Mouse (Mus musculus) cerebellum, adult 11 months (tissue): Measurements from ENCODE around the gene Zbtb39.

Source experiments
- DNase-seq: peaks from one replicate; pipeline ENCODE4 v3.0.0; 2022

The Zbtb39 gene

DNA sequence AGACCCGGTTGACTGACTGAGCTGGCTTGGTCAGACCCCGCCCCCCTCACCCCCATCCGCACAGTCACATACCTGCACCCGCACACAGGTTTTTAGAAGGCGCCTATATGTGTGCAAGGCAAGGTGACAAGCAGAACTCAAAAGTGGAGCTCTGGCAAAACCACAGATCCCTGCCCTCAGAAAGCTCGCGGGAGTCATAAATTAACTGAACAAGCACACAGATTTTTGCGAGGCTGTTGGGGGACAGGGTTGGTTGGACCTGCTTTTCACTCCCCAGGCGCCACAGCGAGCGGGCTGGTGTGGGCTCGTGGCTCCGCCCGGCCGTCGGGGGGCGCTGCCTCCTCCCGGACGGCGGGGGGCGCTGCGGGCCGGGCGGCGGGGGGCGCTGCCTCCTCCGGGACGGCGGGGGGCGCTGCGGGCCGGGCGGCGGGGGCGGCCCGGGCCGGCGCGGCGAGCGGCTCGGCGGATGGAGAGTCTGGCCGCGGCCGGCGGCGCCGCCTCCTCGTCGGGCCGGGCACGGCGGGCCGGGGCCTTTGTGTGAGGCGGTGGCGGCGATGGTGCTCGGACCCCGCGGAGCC, at the start of gene Zbtb39:
Zbtb39 (plus strand) TSS at position 456 of the 578 bp plus-strand sequence.
- peak; percentile 66 for DNase-seq

DNA sequence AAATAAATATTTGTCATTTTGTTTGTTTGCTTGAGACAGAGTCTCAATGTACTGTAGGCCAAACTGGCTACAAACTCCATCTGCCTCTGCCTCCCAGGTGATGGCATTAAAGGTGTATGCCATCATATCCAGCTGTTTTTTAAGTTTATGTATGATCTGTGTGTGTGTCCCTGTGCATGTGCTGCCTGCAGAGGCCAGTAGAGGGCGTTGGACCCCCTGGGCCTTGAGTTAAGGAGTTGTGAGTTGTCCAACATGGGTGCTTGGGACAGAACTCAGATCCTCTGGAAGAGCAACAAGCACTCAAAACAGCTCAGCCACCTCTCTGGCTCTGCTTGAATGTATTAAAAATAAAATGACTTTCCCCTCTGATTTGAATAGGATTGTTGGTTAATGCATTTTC, 48.3 kb upstream of the Zbtb39 start:
- DNase-seq, result no peak

DNA sequence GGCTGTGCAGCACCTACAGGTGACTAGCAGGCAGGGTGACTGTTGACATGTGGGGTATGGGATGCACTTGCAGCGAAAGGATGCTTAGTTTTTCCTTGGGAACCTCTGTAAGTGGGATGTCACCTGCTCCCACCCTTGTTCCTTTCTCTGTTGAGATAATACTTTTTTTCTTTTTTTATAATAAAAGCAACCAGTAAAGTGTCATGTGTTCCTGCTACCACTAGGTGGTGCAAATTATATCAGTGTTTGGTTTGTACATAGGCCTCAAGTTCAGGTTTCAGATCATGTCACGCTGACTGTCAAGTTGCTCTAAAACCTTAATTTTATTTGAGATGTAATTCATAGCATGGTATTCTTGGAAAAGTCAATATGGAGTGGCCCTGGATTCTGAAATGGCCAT, 44.7 kb upstream of the Zbtb39 start:
- no peak for DNase-seq

- DNase-seq, result no peak
Measured at GRCm38 (mm10) chr10:127695775-127696174, 43.6 kb upstream of the Zbtb39 start.

DNA sequence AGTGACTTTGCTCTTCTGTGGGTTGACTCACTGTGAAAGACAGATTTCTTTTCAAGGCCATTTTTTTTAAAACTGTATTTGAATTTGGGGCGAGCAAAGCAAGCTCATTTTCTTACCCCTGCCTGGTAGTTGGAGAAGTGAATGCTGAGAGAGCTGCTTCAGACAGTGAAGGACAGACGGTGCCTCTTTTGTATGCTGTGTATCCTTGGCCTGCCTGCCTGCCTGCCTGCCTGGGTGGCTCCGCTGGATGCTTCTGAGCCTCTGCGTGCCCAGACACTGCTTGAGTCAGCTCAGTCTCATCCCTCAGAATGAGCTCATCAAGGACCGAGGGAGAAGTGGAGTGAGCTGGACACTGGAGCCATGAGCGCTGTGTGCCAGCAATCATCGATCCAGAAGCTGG, 40.4 kb upstream of the Zbtb39 start:
- no peak for DNase-seq

DNA sequence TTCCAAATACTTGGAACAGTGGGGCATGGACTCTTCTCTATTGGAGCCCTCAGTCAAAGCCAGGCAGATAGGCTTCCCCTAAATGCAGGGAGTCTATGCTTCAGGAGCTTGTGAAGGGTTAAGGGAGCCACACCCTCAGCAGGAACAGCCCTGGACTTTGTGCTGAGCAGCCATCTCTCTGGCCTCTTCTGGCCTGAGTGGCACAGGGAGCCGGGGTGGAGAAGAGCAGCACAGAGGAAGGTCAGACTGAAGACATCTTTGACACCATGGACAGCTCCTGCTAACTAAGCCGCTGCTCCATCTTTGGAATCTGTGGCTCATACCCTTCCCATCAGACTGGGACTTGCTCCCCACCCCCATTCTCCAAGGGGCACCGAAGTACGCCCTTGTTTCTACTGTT, 36.0 kb upstream of the Zbtb39 start:
- DNase-seq, result no peak

GRCm38 (mm10) chr10:127704293-127704692, 35.0 kb upstream of the Zbtb39 start:
- no peak for DNase-seq

DNA sequence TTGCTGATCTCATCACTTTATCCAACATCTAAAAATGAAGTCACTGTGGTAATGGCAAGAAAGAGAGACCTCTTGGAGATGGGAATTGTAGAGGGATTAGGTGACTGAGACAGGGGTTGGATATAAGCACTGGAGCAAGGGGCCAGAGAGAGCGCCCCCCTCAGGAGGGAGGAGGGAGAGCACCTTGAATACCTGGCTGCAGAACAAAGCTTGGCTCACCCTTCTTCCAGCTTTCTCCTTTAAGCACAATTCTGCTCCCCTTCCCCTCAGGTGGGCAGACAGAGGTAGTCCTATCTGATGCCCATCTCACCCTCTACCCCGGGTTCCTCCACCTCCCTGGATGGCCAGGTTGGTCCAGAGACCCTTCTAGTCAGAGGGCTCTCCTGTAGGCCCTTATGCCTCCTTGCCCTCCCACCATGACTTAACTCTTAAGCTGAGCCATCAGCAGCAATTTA, 34.5 kb upstream of the Zbtb39 start, which contains the start of gene Myo1a:
Myo1a (plus strand) TSS at position 405 of the 455 bp plus-strand sequence.
- DNase-seq, result no peak

- DNase-seq, result no peak
Measured at GRCm38 (mm10) chr10:127705783-127706182, 33.6 kb upstream of the Zbtb39 start.

DNA sequence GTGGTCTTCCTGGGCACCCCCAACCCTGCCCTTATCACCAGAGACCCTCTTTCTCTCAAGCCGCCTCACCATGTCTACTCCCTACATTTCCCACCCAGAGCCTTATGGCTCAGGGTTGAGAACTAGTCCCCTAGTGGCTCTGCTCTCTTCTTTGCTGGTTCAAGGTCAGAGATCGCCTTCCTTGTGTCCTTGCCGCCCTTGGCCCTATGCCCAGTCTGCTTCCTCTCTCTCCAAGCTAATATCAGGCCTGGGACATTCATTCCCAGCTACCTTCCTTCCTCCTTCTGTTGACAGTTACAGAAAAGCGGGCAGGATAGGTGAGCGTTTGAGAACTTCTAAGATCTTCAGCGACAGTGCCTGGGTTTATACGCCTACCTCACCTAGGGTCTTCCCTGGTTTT, 31.6 kb upstream of the Zbtb39 start:
- DNase-seq, result no peak

DNA sequence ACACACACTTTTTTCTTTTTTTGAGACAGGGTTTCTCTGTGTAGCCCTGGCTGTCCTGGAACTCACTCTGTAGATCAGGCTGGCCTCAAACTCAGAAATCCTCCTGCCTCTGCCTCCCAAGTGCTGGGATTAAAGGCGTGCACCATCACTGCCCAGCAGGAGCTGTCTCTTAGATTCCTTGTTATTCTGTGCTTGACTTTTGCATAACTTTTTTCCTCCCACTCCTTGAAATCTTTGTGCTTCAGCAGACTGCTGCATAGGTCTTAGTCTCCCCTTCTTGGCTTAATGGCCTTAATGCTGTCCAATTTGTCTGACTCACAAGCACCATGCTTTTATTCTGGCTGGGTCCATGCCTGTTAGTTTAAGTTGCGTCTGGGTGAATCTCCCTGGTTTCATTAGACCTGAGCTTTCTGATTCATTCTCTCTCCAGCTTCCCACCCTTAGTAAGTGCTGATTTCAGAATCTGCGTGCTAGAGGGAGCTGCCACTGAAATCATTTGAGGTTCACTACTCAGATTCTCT, 30.4 kb upstream of the Zbtb39 start:
- DNase-seq, result no peak

DNA sequence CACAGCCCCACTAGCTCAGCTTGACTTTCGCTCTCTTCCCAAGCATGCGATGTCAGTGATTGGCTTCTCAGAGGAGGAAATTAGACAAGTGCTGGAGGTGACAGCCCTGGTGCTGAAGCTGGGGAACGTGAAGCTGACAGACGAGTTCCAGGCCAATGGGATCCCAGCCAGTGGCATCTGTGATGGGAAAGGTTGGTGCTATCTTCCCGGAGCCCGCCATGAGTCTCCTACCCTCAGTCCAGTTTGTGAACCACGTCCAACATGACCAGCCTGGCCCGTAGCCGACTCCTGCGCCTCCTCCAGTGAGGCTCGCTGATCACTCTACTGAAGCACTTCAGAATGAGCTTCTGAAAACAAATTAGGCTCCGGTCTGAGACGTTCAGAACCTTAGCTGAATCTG, 29.0 kb upstream of the Zbtb39 start:
- no peak for DNase-seq

DNA sequence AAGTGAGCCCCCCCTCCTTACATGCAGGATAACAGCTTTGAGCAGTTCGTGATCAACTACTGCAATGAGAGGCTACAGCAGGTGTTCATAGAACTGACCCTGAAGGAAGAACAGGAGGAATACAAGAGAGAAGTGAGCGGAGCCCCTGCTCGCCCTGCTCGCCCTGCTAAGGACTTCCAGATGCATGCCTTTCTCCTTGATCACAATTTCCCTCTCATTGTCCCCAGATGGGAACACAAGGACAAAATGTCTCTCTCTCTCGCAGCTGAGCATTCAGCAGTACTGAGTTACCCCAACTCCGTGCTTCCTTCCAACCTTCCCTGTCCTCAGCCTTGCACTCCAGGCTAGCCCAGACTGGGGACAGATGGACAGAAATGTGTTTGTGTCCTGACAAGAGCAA, 26.6 kb upstream of the Zbtb39 start:
- DNase-seq, result no peak

- DNase-seq, result no peak
Measured at GRCm38 (mm10) chr10:127721671-127722418, 17.5 kb upstream of the Zbtb39 start.

GRCm38 (mm10) chr10:127724178-127724577, 15.2 kb upstream of the Zbtb39 start, which contains the start of gene Tac2:
Tac2 (plus strand) TSS chr10:127724478.
- DNase-seq, result no peak

DNA sequence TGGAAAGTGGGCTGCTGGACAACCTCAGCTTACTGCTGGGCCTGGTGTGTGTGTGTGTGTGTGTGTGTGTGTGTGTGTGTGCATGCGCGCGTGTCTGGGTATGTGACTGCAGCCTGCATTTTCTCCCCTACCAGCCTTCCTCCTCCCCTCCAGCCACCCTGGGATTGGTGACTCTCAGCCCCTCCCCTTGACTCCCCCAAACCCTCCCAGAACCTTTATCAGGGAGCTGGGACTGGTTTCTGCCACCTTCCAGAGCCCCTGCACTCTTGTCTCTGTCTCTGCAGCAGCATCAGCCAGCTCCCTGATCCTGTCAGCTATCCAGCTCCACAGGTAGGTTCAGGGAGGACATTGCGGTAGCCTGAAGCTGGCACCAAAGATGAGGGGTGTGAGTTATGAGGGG, 14.2 kb upstream of the Zbtb39 start:
- DNase-seq, result no peak

GRCm38 (mm10) chr10:127728437-127728836, 10.9 kb upstream of the Zbtb39 start:
- DNase-seq, result no peak

- no peak for DNase-seq
Measured at GRCm38 (mm10) chr10:127730285-127730932, 8.9 kb upstream of the Zbtb39 start.

GRCm38 (mm10) chr10:127730933-127731310, 8.4 kb upstream of the Zbtb39 start:
- no peak for DNase-seq

GRCm38 (mm10) chr10:127731397-127731796, 7.9 kb upstream of the Zbtb39 start:
- no peak for DNase-seq

DNA sequence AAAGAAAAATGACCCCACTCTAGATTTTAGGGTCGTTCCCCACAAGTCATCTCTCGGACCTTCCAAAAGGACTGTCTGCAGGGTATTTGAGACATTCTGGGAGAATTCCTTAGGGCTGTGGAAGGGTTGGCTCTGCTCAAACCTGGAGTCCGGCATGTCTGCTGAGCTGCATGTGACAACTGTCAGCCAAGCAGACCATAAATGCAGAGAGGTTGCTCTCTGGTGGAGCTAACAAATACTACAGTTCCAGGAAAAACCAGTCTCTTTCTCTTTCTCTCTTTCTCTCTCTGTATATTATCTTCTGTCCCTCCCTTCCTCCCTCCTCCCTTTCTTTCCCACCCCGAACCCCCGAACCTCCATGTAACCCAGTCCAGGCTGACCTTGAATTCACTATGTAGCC, 4.9 kb upstream of the Zbtb39 start:
- DNase-seq, result no peak

DNA sequence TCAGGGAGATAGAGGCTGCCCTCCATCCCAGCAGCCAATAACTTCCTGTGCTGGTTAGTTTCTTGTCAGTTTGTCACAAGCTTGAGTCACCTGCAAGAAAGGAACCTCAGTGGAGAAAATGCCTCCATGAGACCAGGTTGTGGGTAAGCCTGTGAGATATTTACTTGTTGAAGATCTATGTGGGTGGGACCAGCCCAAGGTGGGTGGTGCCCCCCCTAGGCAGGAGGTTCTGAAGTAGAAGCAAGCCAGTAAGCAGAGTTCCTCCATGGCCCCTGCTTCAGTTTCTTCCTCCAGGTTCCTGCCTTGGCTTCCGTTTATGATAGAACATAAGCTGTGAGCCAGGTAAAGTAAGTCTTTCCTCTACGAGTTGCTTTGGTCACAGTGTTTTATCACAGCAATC, 3.1 kb upstream of the Zbtb39 start:
- no peak for DNase-seq

GRCm38 (mm10) chr10:127736916-127737315, 2.4 kb upstream of the Zbtb39 start:
- no peak for DNase-seq

GRCm38 (mm10) chr10:127737552-127737951, 1.8 kb upstream of the Zbtb39 start:
- no peak for DNase-seq
